Mouse (Mus musculus) macrophage (primary cell): ENCODE results near the gene Espn. TPM values are rescaled to one million over a fixed set of nuclear protein-coding genes. Genes with fewer than 3 reads are reported as not detected.

Experiments used
- H3K27ac ChIP-seq: fragments of 350-480 bp; formaldehyde crosslinking; 2 replicates; pipeline ENCODE4 v1.9.0; 2021
- H3K36me3 ChIP-seq: fragments of 350-480 bp; formaldehyde crosslinking; 2 replicates; pipeline ENCODE4 v1.9.0; 2021; ENCODE audit errors: inconsistent target
- H3K4me3 ChIP-seq: fragments of 350-480 bp; formaldehyde crosslinking; 2 replicates; pipeline ENCODE4 v1.9.0; 2021; ENCODE audit errors: inconsistent target
- H3K79me2 ChIP-seq: fragments of 350-480 bp; formaldehyde crosslinking; 2 replicates; pipeline ENCODE4 v1.9.0; 2021; ENCODE audit errors: inconsistent target
- WGBS: methylation state at CpG from one replicate; pipeline ENCODE4 v1.1.7; 2026; ENCODE audit warnings: inconsistent platforms; ENCODE audit not compliant: missing documents; 5-methylcytosine and 5-hydroxymethylcytosine counted together
- polyA plus RNA-seq: library from polyadenylated mRNA; stranded (reverse); fragments of 250-400 nt; gene quantifications from 3 replicates; pipeline ENCODE4 v1.2.4, GENCODE M21; 2018; ENCODE audit warnings: inconsistent platforms

Gene Espn
- polyA plus RNA-seq, 1 experiment from 2014 or later, result 0.34 TPM

DNA sequence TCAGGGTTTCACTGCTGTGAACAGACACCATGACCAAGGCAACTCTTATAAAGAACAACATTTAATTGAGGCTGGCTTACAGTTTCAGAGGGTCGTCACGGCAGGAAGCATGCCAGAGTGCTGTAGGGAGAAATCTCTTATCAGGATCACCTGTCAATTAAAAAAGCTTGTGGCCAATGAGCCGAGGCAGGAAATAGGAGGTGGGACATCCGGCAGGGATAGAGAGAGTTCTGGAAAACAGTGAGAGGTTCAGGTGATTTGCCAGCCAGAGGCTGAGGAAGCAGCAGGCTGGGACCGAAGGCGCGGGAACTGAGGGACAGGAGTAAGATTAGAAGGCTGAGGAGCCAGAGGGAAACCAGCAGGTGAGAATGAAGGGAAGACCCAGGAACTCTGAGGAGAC, 16.9 kb upstream of the Espn start:
- no peak overlapping the region for H3K27ac ChIP-seq
- H3K4me3 ChIP-seq, result no peak overlapping the region
- WGBS, result 94% methylated on average over 7 of the region's 7 CpGs
- H3K36me3 ChIP-seq, result no peaks in the 10 kb centered on the region
- no peaks in the 10 kb centered on the region for H3K79me2 ChIP-seq

DNA sequence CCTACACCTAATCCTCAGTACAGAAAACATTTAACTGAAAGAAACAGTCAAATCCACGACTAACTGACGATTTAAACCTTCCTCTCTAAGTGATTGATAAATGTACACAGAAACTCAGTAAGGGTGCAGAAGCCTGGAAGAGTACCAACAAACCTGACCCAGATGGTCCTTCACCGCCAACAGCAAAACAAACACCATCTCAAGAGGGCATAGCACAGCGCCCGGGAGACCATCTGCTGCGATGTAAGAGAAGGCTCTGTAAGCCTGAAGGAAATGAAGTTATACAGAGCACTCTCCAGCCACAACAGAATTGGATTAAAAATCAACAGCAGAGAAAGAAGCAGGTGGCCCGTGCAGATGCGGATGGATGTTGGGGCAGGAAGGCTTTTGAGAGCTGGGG, 15.9 kb upstream of the Espn start:
- no peak overlapping the region for H3K27ac ChIP-seq
- WGBS, result 90% methylated on average over 8 of the region's 8 CpGs
- H3K4me3 ChIP-seq, result no peak overlapping the region
- H3K79me2 ChIP-seq, result no peaks in the 10 kb centered on the region
- H3K36me3 ChIP-seq, result no peaks in the 10 kb centered on the region

DNA sequence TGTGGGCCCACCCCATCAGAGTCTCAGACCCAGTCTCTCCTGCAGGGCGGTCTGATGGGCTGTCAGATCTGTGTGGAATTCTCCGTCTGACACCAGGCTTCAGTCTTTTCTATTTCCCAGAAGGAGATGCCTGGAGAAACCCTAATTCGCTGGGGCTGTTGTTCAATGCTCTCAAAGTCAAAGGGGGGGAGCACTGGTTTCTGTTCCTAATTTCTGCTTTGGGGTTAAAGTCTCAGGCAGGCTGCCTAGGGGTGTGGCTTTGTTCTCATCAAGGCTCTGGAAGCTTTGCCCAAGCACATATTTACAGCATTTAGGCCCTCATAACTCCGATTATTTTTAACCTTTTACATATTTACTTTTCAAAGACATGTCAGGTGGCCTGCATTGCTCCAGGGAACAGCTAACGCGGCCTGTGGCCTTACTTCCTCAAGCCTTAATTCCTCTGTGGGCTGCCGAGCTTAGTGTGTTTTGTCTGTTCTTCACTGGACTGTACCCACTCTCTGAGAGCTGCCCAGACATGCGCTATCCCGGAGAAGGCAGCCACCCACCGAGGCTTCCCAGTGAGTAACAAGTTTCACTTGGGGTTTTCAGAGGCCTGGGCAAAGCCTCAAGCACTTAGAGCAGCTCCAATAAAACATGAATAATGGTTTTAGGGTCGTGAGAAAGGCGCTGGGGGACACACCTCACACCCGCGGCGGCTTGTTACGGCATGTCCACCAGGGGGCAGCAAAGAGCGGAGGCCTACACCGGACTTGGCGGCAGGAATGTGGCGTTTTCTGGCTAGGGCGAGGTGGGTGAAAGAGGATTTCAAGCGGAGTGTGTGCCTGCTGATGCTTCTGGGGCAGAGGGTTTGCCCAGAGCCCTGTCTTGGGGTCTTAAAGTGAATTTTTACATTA, 13.1 kb upstream of the Espn start:
- 8% methylated on average over 22 of the region's 22 CpGs for WGBS
- Histone ChIP-seq H3K4me3 (no peak overlapping the region), H3K79me2 (no peaks in the 10 kb centered on the region), H3K36me3 (no peaks in the 10 kb centered on the region), H3K27ac (peak overlapping the region; percentile 48)

DNA sequence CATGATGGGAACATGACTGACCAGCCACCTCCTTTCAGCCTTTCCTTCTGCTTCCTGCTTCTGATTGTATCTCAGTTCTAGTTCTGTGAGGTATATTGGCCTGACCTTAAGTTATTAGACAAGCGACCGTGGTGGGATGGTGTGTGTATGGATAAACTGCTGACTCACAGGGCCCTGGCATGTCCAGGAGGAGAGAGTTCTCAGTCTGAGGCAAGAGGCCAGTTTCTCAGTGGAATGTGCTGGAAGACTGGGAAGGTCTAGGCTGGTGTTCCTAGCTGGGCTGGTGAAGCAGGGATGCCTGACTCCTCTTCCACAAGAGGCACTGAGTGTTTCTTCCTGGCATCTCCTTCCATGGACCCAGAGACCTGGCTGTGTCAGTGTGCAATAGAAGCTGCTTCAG, 10.6 kb upstream of the Espn start:
- Histone ChIP-seq H3K27ac (no peak overlapping the region), H3K79me2 (no peaks in the 10 kb centered on the region), H3K4me3 (no peak overlapping the region), H3K36me3 (no peaks in the 10 kb centered on the region)
- 61% methylated on average over 2 of the region's 2 CpGs for WGBS

DNA sequence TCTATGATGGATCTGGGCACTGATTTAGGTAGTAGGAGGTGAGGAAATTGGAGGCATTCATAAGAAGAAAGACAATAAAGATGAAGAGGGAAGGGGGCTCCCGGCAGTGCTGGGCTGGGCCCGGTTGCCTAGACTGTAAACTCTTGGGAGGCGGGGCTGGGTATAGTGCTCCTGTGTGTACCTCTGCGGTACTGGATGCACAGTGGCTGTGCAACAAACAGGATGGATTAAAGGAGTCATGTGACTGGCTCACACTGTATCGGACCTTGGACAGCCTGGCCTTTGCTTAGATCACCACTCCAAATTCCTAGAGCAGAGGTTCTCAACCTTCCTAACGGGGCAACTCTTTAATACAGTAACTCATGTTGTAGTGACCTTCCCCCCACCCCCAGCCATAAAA, 9.4 kb upstream of the Espn start:
- Histone ChIP-seq H3K4me3 (no peak overlapping the region), H3K79me2 (no peaks in the 10 kb centered on the region), H3K27ac (no peak overlapping the region), H3K36me3 (no peaks in the 10 kb centered on the region)
- 93% methylated on average over 6 of the region's 6 CpGs for WGBS

DNA sequence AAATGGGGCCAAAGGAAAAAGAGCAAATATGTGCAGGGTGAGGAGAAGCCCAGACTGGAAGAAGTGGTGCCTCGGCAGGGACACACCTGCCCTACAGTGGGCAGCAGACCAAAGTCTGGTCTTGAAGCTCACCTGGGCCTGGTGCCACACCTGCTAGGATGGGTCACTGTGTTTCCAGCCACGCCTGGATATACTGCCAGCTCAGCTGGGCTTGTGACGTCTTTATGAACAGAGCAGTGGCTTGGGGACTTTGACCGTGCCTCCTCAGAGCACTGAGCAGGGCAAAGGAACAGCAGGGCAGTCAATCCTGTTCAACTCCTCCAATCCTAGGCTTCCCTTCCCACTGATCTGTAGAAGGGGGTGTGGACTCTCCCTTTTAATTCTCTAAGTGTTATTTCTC, 8.6 kb upstream of the Espn start:
- 86% methylated on average over 4 of the region's 4 CpGs for WGBS
- no peaks in the 10 kb centered on the region for H3K79me2 ChIP-seq

DNA sequence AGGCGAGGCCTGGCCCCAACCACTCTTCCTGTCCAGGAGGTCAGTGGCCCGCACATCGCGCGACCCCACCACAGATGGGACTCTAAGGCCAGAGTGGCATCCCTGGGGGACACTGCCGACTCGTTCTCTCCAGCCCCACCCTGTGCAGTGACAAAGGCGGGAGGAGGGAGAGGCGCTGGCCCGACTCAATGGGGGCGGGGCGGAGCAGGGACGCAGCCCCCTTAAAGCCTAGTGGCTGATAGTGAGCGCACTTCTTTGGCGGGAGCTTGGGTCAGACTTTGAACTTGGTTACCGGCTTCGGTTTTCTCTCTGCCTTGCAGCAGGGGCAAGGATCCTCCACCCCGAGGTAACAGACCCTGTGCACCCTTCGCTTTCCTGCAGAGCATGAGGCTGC, 7.1 kb upstream of the Espn start:
- no peaks in the 10 kb centered on the region for H3K79me2 ChIP-seq
- H3K27ac ChIP-seq, result no peak overlapping the region
- no peaks in the 10 kb centered on the region for H3K36me3 ChIP-seq
- H3K4me3 ChIP-seq, result no peak overlapping the region
- WGBS, result 5% methylated on average over 19 of the region's 19 CpGs

More for the DNA sequence above, 8.6 kb upstream of the Espn start:
- no peaks in the 10 kb centered on the region for H3K36me3 ChIP-seq
- H3K4me3 ChIP-seq, result no peak overlapping the region
- no peak overlapping the region for H3K27ac ChIP-seq

DNA sequence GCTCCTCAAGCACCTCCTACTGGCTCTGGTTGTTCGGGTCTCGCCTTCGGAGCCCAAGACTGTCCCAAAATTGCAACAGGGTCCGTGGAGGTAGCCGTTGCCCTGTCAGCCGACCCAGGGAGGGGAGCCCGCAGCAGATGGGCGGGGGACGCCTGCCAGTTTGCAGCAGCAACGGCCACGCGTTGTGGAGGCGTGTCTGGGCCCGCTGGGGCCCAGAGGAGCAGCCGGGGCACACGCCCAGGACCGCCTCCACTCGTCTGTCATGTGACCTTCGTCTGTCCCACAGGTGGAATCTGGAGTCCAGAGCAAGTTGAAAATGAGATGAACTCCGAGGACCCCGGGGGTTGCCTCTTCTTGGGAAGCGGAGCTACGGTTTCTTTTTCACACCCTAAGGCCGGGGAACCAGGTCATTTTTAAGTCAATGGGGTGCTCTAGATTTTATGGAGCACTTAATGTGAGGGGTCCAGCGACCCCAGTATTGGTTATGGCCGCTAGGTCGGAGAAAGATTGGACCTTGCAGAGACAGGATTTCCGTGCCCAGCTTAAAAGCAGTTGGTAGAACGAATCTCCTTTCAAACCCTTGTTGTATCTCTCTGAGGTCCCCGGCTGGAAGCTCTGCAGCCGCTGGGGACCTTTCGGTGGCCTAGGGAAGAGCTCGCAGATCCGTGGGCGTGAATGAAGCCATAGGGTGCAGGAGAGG, 6.6 kb upstream of the Espn start, which contains the start of gene Hes2:
Gene Hes2, plus strand, starts transcription at position 283 of the 700 bp plus-strand sequence.
- no peaks in the 10 kb centered on the region for H3K79me2 ChIP-seq
- no peaks in the 10 kb centered on the region for H3K36me3 ChIP-seq
- WGBS, result 3% methylated on average over 34 of the region's 35 CpGs
- H3K27ac ChIP-seq, result no peak within 1 kb of the TSS
- peak within 1 kb of the TSS; percentile 5; the same call in 1 of the 2 replicates for H3K4me3 ChIP-seq

DNA sequence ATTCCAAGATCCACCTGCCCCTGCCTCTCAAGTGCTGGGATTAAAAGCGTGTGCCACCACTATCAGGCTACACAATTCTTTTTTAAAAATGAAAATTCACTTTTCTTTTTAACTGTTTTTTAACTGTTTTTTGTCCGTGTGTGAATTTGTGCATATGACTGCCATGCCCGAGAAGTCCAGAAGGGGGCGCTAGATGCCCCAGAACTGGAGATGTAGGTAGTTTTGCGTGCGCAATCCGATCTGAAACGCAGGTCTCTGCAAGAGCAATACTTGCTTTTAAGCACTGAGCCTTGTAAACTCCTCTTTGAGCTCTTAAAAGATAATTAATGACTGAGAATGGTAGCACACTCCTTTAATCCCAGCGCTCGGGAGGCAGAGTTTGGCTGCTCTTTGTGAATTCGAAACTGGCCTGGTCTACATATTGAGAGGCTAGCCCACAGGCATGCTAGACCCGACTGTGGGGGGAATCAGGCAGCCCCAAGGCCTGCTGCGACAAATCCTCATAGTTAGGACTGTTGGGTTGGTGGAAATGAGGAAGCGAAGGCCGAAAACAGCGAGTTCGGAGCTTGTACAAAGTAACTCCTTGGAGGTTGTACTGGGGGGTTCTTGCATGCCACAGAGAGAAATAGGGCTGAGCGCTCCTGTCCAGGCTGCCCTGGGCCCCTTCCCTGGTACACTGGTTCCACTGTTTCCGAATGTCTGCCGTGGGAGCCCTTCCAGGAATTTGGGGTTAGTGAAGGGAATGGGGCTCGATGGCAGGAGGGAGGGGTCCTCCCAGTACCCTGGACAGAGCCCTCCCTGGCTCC, 5.8 kb upstream of the Espn start:
- H3K27ac ChIP-seq, result no peak overlapping the region
- no peaks in the 10 kb centered on the region for H3K79me2 ChIP-seq
- peak overlapping the region; percentile 5; the same call in 1 of the 2 replicates for H3K4me3 ChIP-seq
- WGBS, result 13% methylated on average over 21 of the region's 21 CpGs
- no peaks in the 10 kb centered on the region for H3K36me3 ChIP-seq

DNA sequence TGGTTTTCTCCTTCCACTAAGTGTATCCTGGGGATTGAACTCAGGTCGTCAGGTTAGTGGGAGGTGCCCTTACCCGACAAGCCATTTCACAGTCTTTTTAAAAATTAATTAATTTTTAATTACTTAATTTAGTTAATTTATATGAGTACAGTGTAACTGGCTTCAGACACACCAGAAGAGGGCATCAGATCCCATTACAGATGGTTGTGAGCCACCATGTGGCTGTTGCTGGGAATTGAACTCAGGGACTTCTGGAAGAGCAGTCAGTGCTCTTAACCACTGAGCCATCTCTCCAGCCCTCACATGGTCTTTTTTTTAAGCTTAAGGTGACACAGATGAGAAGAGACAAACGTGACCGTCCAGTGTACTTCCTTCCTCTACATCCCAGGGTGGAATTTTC, 2.8 kb upstream of the Espn start:
- 73% methylated on average over 4 of the region's 4 CpGs for WGBS
- Histone ChIP-seq H3K4me3 (no peak overlapping the region), H3K27ac (no peak overlapping the region), H3K36me3 (no peaks in the 10 kb centered on the region), H3K79me2 (no peaks in the 10 kb centered on the region)

DNA sequence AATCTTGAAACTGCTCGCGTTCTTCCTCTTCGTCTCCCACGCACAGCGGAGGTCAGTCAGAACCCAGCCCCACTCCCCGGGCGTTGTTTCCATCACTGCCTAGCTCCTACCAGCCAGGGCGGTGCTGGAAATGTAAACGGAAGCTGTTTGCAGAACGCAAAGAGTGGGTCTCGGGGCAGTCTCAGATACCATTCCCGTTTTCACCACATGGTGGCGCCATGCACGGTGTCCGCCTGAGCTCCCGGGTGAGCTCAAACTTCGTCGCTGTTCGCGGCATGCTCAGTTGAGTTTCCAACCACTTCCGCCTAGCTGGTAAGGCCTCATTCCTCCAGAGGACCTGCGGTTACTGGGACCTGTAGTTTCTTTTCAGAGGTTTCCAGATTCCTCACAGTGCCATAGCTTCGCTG, 1.6 kb upstream of the Espn start:
- no peak overlapping the region for H3K4me3 ChIP-seq
- no peaks in the 10 kb centered on the region for H3K36me3 ChIP-seq
- WGBS, result under 1% methylated on average over 23 of the region's 23 CpGs
- no peaks in the 10 kb centered on the region for H3K79me2 ChIP-seq
- no peak overlapping the region for H3K27ac ChIP-seq

DNA sequence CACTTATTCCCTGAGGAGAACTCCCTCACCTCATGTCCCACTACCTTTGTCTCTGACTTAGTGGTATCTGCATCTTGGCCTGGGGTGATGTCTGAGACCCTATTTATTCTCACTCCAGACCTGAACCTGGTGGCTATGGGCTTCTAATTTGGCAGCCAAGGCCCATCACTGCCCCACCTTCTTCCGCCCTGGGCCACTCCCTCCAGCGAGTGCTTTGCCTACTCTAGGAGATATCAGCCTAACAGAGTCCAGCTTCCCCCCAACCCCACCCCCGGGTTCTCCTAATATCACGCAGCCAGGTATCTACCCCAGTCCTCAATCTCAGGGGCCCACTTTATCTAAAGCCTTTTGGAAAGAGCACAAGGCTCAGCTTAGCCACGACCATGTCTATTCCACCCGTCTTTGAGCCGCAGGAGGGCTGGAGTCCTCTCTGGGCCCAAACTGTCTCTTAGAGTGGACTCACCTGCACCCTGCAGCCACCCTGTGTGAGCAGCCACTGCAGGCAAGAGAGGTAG, 663 bp downstream of the Espn start:
- H3K27ac ChIP-seq, result no peak overlapping the region
- no peak overlapping the region for H3K4me3 ChIP-seq
- no peaks in the 10 kb centered on the region for H3K79me2 ChIP-seq
- 50% methylated on average over 7 of the region's 7 CpGs for WGBS
- H3K36me3 ChIP-seq, result no peaks in the 10 kb centered on the region

DNA sequence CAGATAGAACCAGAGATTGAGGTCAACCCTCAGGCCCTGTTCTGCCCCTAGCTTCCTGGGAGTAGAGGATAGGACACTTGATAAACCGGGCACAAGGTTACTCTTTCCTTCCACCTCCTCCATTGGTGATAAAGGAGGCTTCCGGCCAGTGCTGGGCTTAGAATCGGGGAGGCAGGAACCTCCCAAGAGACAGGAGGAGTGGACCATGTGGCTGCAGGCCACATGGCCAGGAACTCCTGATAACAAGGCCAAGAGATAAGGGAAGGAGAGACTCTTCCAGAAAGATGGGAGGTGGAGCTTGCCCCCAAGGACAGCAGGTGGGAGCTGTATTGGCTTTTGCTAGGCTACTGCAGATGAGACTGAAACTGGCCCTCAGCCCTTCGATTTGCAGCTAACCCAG, 1.6 kb downstream of the Espn start:
- Histone ChIP-seq H3K27ac (no peak overlapping the region), H3K79me2 (no peaks in the 10 kb centered on the region), H3K4me3 (no peak overlapping the region), H3K36me3 (no peaks in the 10 kb centered on the region)
- 91% methylated on average over 3 of the region's 4 CpGs for WGBS

DNA sequence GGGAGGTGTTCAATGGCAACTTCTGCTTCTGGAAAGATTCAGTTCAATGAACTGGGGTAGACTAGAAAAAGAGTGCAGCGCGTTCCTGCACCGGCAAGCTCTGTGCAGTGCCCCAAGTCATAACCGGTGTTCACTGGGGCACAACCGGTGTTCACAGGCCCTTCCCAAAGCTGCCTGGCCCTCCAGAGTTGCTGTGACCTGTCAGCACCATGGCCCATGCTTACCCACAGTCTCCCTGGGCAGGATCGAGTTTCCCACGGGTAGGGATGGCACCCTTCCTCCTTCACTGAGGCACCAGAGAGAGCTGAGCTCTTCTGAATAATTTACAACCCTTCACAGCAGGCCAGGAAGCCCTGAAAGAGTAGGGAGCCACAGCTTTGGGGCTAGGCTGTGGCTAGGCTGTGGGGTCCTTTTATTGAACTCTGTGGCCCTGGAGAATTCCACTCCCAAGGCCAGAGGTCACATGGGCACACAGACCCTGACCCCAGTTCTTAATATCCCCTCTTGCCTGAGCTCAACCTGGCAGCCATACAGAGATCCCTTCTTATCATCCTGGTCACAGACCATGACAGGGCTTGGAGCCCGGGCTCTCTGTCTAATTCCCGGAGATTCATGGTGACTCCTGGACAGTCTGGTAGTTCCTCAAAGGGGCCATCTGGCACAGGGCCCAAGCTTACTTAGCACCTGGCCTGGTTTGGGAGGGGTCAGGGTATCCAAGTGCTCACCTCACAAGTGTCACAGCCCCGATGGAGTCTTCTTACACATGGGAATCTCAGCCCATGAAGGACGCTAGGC, 5.9 kb downstream of the Espn start:
- 78% methylated on average over 11 of the region's 11 CpGs for WGBS

More for the DNA sequence above, 5.9 kb downstream of the Espn start:
- H3K36me3 ChIP-seq, result no peaks in the 10 kb centered on the region
- H3K27ac ChIP-seq, result no peak overlapping the region
- H3K4me3 ChIP-seq, result no peak overlapping the region
- H3K79me2 ChIP-seq, result no peaks in the 10 kb centered on the region
